Mouse (Mus musculus): ENCODE data around the gene Wnt7b.
A peak's percentile ranks its signal among the peaks of the same experiment; 100 is the strongest.

Gene Wnt7b

GRCm38 (mm10) chr15:85601202-85601601 lies 18.9 kb upstream of the Wnt7b start:
- no peak for DNase-seq (ENCODE audit: low read depth, low spot score)

DNA sequence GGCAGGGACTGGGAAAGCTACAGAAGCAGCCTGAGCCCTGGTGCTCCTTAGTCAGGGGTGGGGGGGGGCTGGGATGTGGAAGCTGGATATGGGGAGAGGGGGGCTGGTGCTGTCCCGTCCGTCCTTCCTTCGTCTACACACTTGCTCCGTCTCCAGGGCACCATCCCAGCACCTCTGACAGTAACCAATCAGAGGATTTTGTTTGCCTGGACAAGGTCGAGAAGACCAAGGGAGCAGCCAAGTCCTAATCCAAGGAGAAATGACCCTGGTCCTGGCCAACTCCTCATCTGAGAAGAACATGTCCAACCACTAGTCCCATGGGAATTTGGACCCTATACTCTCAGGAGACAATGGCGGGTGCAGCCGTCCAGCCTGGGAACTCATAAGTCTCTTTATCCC lies 18.4 kb upstream of the Wnt7b start:
- no peak for DNase-seq (ENCODE audit: low read depth, low spot score)

GRCm38 (mm10) chr15:85599887-85600695 lies 17.8 kb upstream of the Wnt7b start:
- DNase-seq (ENCODE audit: low read depth, low spot score), result no peak

DNA sequence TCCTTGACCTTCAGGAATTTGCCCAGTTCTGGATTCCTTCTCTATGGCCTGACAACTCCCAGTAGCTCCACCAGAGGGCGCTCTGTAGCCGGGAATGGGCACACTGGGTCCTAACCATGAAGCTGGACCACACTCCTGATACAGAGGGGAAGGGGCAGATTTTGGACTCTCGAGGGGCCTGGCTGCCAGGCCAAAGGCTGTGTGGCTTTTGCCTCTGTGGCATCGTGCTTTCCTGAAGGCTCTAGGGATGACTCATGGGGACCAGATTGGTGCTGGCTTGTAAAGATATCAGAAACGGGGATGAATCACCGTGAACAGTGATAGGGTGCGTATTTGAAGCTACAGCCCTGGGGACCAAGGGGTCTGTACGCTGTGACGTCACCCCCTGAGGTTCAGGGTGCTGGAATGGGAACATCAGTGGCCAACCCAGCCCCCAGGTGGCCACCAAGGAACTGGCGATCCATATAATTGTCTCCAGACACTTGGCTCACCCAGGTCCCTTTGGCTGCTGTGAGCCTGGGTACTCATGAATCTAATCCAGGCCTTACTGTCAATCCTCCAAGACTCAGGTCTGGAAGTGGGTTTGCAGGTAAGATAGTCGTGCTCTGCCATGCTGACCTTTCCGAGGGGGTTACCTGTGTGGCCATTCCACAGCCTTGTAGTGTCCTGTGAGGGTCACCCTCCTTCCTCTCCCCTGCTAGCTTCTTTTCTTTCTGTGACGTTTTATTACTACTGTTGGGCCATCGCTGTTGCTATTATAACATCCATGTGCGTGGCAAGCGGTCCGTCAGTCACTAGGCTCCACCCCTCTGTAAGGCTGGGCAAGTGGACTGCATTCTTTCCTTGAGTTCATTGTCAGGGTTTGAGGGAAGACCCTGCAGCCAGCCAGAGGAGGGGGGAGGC lies 17.0 kb upstream of the Wnt7b start:
- DNase-seq (ENCODE audit: low read depth, low spot score), result peak; percentile 60

- no peak for DNase-seq (ENCODE audit: low read depth, low spot score)
Observed at GRCm38 (mm10) chr15:85598443-85598842, 16.2 kb upstream of the Wnt7b start.

GRCm38 (mm10) chr15:85597403-85597802 lies 15.1 kb upstream of the Wnt7b start:
- peak; percentile 52 for DNase-seq (ENCODE audit: low read depth, low spot score)

DNA sequence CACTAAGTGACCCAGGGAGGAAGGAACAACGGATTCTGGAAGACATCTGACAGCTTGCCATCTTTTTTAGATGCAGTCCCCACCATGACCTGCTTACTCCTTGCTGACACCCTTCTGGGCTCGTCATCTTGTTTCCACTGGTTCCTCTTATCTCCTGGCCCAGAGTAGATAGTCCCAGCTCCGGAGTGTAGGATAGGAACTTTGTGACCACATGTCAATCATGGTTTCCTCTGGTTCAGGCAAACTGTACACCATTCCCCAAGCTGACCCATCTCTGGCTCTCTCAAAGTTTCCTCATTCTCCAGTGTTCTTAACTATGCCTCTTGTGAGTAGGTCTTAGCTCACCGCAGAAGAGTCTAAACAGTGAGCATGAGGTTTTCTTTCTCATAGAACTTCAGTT lies 10.4 kb upstream of the Wnt7b start:
- no peak for DNase-seq (ENCODE audit: low read depth, low spot score)

DNA sequence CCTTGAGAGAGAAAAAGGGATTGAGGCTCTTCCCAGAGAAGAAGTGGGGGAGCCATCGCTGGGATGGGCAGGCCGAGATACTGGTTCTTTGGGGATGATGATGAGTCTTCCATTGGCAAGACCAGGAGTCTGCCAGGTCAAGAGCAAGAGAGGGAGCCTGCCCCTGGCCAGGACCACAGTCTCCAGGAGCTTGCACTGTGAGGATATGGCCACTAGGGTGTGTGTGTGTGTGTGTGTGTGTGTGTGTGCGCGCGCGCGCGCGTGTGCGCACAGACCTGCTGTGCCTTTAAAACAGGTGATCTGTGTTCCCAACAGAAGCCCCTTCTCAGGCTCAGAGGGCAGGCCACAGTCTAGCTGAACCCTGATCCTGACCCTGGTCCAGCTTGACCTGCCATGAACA lies 8.6 kb upstream of the Wnt7b start:
- DNase-seq (ENCODE audit: low read depth, low spot score), result peak; percentile 45

- DNase-seq (ENCODE audit: low read depth, low spot score), result peak; percentile 76
Observed at GRCm38 (mm10) chr15:85583504-85583903, 1.2 kb upstream of the Wnt7b start.

DNA sequence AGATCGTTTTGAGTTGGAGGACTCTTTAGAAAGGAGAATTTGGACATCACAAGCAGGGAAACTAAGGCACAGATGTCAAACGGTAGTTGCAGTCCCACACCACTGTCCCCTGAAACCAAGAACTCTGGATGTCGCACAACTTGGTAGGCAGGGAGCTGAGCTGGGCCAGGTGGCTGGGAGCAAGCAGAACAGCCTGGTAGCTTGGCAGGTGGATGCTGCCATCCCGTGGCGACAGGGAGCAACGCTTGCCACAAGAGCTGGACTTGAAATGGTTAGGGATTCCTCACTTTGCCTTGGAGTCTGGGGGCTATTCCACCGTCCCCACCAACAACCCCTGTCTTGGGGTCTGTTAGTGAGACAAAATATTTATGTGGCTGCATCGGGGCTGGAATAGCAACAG lies 751 bp upstream of the Wnt7b start:
- DNase-seq (ENCODE audit: low read depth, low spot score), result peak; percentile 91

DNA sequence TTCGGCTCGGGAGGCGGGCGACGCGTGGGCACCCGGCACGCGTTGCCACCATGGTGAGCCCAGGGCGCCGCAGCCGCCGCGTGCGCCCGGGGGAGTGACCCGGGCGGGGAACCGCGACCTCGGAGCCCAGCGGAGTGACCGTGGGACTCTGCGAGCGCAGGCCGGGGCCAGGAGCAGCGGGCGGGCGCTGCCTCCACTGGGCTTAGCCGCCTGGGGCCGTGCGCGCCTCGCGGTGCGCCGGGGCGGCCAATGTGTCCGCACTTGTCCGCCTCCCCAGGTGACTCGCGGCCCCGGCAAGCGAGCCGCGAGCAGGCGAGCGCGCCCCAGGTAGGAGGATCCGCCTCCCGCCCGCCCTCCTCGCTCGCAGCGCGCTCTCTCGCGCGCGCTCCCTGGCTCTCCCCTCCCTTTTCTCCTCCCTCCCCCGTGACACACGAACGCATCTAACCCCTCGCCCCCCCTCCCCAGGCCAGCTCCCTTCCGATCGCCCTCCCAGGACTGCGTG lies 659 bp downstream of the Wnt7b start:
- DNase-seq (ENCODE audit: low read depth, low spot score), result no peak

- DNase-seq (ENCODE audit: low read depth, low spot score), result no peak
Observed at GRCm38 (mm10) chr15:85580934-85581562, 1.2 kb downstream of the Wnt7b start.

DNA sequence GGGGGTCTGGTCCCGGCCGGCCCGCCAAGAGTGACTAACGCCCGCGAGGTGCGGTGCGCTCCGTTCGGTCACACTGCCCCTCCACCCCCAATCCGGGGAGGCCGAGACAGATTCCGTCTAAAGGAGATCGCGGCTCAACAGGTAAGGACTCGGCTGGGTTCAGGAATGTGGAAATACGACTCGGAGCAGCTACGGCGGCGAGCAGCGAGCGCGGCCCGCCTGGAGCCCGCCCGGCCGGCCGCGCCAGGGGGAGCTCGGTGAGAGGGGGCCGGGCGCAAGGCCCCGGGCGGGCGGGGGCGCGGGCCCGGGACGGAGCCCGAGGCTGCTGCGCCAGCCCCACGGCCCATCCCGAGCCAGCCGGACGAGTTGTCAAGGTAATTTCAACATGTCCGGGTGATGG lies 1.8 kb downstream of the Wnt7b start:
- DNase-seq (ENCODE audit: low read depth, low spot score), result no peak

DNA sequence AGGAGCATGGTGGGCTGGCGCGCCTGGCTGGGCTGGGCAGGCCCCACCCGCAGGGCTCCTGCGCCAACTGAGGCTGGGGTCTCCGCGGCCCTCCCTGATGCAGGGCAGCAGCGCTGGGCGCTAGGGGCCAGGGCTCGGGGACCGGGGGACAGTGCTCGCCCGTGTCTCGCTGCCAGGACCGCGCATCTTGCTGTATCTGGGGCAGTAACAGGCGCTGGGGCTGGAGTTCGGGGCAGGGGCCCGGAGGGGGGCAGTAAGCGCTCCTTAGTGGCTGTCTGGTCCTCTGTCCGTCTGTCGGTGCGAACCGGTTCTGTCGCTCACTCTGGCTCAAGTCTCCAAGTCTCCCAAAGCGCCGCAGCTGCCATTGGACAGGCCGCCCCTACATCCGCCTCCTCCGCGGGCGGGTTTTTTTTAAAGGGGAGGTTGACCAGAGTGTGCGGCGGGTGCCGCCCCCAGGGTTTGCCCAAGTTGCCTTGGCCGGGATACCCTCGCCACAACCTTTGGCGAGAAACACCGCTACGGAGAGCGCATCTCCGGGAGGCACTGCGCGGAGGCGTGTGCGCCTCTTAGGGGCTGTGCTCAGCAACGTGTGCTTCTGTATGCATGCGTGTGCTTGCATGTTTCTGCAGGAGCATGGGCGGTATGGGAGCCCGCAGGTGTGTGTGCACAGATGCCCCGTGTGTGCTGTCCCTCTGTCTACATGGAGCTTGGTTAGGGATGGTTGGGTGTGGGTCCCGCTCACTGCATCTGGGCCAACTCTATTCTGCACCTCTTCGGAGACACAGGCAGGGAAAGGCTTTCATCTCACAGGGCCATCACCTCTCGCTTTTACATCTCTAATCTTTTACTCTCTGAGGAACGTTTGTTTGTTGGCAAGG lies 4.5 kb downstream of the Wnt7b start:
- DNase-seq (ENCODE audit: low read depth, low spot score), result no peak

DNA sequence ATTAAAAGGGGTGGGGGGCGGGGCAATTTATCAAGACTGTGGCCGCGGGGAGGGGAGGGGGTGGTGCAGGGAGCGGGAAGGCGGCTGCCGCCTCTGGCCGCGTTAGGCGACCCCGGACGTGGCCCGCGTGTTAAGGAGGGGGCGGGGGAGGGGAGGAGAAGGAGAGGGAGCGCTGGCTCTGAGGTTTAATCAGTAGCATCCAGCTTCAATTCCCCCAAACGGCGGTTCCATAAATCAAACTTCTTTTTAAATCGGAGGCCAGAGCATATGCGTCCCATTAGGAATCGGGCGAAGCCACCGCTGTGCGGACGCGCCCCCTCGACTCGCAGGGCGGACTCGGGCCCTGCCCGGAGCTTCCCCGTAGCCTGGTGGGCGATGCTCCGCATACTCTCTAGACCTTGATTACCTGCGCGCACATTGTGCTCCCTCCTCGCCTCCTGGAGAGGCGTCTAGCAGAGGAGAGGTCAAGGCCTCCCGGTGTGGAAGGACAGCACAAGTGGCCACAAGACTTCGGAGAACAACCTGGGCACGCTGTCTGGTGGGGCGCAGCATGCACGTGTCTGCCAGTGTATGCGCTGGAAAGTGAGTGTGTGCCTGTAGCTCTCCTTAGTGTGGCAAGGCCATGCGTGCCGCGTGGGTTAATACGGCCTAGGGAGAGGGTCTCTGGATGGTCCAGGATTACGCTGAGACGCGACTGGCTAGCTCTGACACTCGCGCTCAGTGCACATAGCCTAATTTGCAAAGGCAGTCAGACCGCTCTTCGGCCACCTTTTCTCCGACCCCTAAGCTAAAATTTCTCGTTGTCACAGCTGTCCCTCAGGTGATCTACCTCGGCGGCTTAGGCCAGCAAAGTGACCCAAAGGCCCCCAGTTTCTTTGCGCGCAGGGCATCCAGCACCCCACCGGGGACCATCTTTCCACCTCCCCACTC lies 5.5 kb downstream of the Wnt7b start:
- no peak for DNase-seq (ENCODE audit: low read depth, low spot score)

GRCm38 (mm10) chr15:85576110-85576509 lies 6.2 kb downstream of the Wnt7b start:
- no peak for DNase-seq (ENCODE audit: low read depth, low spot score)

DNA sequence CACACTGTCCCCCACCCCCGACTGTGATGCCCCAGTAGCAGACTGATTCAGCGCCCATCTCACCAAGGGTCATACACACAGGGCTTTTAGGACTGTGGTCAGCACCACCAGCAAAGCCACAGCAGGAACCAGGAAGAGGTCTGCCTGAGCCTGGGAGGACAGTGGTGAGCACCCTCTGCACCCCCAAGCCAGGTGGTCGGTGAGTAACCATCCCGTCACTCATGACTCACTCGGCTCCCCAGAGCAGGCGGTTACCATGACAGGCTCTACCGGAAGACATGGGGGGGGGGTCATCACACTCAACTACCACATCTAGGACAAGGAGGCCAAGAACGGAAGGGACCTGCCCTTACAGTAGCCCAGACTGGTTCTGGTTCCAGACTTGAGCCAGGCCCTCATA lies 7.7 kb downstream of the Wnt7b start:
- no peak for DNase-seq (ENCODE audit: low read depth, low spot score)

- no peak for DNase-seq (ENCODE audit: low read depth, low spot score)
Observed at GRCm38 (mm10) chr15:85574086-85574485, 8.2 kb downstream of the Wnt7b start.

DNA sequence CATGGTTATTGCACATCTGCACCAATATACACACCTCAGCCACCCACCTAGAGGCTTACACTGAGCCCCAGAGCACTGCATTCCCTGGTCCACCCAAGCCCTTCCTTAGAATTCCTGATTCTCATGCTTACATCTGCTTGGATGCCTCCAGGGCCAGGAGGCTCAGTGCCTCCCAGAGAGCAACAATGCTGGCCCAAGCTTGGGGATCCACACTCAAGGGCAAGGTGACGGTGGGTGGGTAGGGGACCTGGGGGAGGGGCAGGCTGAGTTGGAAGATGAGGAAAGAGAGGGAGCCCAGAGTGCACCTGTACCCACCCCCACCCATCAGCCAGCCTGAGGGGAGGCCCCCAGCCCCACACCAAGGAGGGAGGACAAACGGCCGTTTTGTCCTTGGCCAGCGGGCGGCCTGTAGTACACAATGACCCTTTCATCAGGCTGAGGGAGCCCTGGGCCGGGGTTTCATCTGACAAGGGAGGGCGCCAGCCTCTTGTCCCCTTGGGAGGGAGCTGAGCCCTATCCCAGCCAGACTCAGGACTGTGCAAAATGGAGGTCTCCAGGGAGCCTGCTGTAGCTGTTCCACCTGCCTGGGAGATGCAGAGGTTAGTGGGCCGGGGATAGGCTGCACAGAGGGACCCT lies 9.5 kb downstream of the Wnt7b start:
- DNase-seq (ENCODE audit: low read depth, low spot score), result no peak

Measured in ES-CJ7 (cell line).